Mouse (Mus musculus) NIH3T3 (cell line): ENCODE measurements at regions not wholly inside any gene's neighbourhood (a gene's known extent, or its start where the extent isn't known, plus 50 kb on each side); places are given as distances from the start of the nearest gene placed in this dataset.

Experiments used
- DNase-seq: peaks from one replicate; pipeline ENCODE4 v3.0.0-alpha.2; 2012; ENCODE audit warnings: low read depth

DNA sequence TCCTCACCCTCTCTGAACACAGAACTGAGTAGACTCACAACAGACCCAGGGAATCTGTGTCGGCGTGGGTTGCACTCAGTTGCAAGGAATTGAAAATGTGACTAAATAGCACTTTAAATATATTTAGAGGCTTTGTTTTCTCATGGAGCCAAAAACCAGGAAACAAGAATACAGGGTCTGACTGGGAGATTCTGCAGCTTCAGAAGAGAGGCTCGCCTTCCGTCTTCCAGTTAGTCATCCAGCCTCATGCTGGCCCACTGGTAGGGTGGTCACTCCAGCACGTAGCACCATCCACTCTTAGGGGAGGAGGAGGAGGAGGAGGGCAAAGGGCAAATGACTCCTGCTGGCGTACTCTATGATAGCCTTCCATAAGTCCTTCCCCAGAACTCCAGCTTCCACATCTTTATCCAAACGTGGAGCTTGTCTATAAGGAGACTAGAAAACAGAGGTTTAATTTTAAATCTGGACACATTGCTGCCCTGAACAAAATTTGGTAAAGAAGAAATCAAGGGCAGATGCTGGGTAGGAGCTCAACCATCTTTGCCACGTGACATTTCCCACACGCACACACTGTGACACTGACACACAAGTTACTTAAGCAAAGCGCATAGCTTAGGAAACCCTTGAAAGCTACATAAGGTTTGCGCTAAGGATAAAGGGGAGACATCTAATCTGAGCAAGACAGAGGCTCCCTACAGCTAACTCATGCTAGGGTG lies 60.8 kb downstream of the Mis18a start:
- no peak for DNase-seq

DNA sequence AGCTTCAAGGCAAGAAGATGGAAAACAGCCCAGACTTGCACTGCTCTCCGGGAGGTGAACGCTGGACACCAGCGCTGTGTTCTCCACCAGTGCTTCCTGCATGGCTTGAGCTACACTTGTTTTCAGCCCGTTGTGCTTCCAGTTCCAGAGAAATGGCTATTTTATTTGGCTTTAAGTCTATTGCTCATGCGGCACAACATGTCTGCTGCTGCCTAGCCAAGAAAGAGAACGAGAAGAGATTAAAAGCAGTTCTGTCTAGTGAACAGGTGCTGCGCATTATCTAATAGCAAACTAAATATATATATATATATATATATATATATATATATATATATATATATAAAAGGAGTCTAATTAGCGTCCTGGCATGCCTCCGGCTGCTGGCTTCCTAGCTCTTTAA lies 63.1 kb downstream of the Mis18a start:
- no peak for DNase-seq

GRCm38 (mm10) chr16:90658050-90658449 lies 69.2 kb downstream of the Mis18a start:
- no peak for DNase-seq

DNA sequence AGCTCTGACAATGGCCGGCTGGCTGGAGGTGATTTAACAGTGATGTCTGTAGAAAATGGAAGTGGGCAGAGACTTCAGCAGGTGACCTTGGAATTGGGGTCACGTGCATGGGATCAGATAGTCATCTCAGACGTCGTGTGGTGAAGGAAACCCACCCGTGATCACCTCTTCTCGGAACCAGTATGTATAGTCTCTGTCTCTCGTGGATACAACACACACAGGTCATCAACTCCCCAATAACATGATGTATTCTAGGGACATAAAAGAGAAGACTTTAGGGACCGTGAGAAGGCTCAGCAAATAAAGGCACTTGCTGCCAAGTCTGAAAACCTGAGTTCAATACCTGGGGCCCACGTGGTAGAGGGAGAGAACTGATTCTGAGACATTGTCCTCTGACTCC lies 70.2 kb downstream of the Mis18a start:
- no peak for DNase-seq

DNA sequence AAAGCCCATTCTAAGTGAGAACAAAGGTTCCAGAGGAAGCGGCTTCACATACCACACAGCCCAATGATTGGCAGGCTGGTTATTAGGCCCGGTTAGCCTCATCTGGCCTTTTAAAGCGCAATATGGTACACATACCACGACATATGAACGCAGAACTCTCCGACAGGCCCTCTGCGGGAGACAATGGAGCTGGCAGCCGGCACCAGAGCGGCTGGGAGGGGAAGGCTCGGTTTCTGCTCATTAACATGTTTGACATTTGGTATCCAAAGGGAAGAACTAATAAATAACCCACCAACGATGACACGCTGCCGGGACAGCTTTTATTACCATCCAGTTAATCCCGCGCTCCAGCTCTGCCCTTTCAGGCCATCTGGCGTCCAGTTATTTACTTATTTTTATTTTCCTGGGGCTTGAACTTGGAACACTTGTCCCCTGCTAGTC lies 70.6 kb downstream of the Mis18a start:
- no peak for DNase-seq

DNA sequence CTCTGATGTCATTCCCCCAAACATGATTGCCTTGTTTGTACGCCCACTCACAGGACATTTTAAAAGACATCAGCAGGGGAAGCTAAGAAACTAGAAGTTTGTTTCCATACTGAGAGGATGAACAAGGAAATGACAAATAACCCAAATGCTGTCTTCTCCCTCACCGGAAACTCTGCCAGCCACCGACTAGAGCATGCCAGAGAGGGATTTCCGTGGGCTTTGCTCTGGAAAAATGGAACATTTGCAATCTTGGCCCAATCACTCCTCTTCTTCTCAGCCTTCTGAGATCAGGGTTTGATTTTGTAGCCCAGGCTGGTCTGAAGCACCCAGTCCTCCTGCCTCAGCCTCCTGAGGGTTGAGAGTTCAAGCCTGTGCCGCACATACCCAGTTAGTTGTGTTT lies 72.4 kb downstream of the Mis18a start:
- DNase-seq = no peak

DNA sequence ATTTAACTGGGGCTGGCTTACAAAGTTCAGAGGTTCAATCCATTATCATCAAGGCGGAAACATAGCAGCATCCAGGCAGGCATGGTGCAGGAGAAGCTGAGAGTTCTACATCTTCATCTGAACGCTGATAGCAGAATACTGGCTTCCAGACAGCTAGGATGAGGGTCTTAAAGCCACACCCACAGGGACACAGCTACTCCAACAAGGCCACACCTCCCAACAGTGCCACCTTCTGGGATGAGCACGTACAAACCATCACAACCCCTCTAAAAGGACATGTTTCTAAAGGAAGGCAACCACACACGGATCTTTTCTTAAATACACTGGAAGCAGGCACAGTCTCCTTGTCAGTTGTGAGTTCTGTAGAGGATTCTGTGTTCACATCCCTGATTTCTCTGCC lies 74.4 kb downstream of the Mis18a start:
- DNase-seq = no peak

DNA sequence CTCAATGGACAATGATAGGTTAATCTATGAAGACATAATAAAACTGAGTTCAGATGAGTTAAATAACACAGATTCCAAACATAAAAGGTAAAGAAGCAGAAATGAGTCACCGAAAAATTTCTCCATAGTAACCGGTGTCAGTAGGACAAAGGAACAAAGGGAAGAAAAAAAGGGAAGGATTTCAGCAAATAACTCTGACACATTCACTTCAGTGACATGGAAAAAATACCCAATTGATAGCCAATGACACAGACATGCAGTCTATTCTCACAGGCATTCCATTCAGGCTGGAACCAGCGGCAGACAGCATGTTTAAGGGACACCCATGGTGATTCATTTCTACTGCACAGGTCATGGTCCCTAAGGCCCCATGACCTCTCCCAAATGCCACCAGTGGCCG lies 79.0 kb downstream of the Mis18a start:
- DNase-seq = no peak

- DNase-seq = no peak
Observed at GRCm38 (mm10) chr16:90642671-90643070, 84.5 kb downstream of the Mis18a start.

- DNase-seq = no peak
Observed at GRCm38 (mm10) chr16:90635216-90635615, 92.0 kb downstream of the Mis18a start.

DNA sequence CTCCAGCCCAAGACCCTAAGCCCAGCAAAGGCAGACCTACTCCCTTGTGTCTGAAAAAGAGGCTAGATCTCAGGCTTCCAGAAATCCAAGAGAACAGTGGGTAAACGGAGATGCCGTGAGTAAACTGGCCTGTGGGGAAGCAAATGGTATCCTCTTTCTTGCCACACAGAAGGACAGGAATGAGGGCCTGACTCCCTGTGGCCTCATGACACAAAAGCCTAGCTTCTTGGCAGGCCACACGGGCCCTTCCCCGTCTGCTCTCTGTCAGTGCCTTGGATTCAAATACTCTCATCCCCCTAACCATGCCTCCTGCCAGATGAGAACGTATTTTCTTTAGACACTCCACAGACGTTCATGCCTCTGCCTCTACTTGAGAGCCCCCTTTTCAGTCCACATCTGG lies 97.2 kb downstream of the Mis18a start:
- DNase-seq = peak; percentile 23

- DNase-seq = peak; percentile 83
Observed at GRCm38 (mm10) chr16:90629121-90629930, 97.9 kb downstream of the Mis18a start.

GRCm38 (mm10) chr16:90628605-90629120 lies 98.5 kb downstream of the Mis18a start:
- no peak for DNase-seq

GRCm38 (mm10) chr16:90626035-90626670 lies 101.1 kb downstream of the Mis18a start:
- no peak for DNase-seq

GRCm38 (mm10) chr16:90625301-90626034 lies 101.7 kb downstream of the Mis18a start:
- DNase-seq = no peak

DNA sequence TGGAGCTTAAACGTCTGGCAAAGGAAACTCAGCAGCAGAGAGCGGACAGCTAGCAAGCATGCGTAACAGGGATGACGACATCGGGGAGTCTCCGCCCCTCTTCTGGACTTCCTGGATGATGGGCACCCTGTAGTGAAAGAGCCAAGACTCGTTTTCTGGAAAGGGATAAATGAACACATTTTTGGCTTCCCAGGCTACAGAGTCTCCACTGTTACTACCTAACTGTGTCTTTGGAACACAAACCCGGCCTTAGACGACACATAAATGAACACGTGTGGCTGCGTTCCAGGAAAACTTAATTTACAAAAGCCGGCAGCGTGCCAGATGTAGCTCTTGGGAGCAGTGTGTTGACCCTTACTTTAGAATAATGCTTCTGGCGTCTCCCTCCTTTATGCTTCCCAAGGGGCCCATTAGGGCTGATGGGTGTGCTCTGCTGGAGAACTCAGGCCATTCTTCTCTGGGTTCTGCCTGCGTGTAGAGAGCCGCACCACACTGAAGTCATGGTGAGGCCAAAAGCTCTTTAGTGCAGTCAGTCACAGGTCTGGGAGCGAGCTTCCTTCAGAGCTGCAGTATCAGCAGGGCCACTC lies 103.1 kb downstream of the Mis18a start:
- peak; percentile 57 for DNase-seq

DNA sequence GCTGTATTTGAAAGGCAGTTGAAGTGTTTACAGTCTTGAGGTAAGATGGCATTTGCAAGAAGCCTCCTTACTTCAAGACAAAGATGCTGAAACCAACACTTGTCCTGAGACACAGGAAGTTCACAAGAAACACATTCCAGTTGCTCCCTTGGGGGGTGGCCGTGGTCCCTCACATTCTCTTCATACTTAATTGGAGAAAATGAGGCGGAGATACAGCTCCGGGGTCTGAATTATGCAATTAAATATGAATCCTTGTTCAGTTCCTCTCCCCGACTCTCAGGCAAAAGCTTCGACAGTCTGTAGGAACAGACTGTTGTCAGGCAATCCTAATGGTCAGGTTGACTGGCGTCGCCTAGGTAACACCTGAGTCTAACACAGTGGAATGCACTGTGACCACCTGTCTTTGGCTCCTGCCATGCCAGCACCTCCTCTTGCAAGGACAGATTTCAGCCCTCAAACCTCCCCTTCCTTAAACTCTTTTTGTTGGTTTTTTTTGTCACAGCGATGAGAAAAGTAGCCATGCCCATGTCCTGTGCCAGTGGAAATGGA lies 104.5 kb downstream of the Mis18a start:
- no peak for DNase-seq

GRCm38 (mm10) chr16:90621761-90622411 lies 105.3 kb downstream of the Mis18a start:
- peak; percentile 55 for DNase-seq

- no peak for DNase-seq
Observed at GRCm38 (mm10) chr16:90619565-90620311, 107.5 kb downstream of the Mis18a start.

DNA sequence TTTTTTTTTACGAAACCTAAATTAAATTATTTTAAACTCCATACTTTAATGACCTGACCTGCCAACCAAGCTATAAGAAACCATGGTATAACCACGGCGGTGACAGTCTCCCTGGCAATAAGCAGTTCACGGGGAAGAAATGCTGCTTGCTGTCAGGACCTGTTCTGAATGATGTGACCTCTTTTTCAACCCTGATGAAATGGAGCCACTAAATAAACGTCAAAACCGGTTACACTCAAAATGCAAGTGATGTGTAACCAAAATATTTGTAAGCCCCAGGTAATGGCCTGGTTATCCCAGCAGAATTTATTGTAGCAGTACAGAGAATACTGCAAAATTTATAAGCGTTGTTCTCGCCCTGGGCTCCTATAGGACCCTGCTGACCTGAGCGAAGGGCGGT lies 111.4 kb downstream of the Mis18a start:
- DNase-seq = no peak
